Mouse (Mus musculus): Measurements from ENCODE around the gene St6gal1.

- TF ChIP-seq POLR2A (IDR thresholded peaks at IDR 0.05; ENCODE audit: borderline replicate concordance, extremely low read depth, insufficient read depth, insufficient read length, poor library complexity, severe bottlenecking) (no peak), CTCF (IDR thresholded peaks at IDR 0.05; ENCODE audit: borderline replicate concordance, extremely low read depth, insufficient read depth, insufficient read length) (no peak)
Observed at GRCm38 (mm10) chr16:23369124-23369523, 144.6 kb downstream of the St6gal1 start.

Measured in brain, embryonic 14.5 days (tissue).